Mouse (Mus musculus): ENCODE data around the gene Aff3. TPM values are rescaled to one million over a fixed set of nuclear protein-coding genes. Genes with fewer than 3 reads are reported as not detected.

Aff3 gene
- polyA plus RNA-seq, 1 experiment from 2014 or later: 1.5 TPM

DNA sequence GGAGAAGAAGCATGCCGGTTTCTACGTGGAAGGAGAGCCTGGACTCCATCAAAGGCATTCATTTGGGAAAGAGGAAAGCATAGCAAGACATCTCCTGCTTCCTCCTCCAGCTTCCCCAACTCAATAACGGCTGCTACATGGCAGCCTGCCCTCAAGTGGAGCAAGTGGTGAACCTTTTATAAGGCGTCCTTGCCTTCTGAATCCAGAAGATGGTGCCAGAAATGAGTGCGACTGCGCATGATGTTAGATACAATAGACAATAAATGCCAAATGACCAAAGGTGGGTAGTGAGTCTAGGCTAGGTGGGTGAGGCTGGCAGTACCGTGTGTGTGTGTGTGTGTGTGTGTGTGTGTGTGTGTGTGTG is 273.9 kb downstream of the Aff3 start:
- no peak for ATAC-seq
- H3K27ac ChIP-seq: no peak overlapping the region
- H3K4me1 ChIP-seq: no peaks in the 10 kb centered on the region
- no peak overlapping the region for H3K4me2 ChIP-seq
- WGBS (ENCODE audit: insufficient replicate concordance): 63% methylated on average over 7 of the region's 7 CpGs
- H3K4me3 ChIP-seq: no peak overlapping the region
- no peaks in the 10 kb centered on the region for H3K9me3 ChIP-seq (replicated peaks)
- no peaks in the 10 kb centered on the region for H3K27me3 ChIP-seq (replicated peaks)
- H3K9ac ChIP-seq: no peak overlapping the region
- no peaks in the 10 kb centered on the region for H3K36me3 ChIP-seq

GRCm38 (mm10) chr1:38390235-38390885 is 274.4 kb downstream of the Aff3 start:
- no peak overlapping the region for H3K27ac ChIP-seq
- H3K36me3 ChIP-seq: no peaks in the 10 kb centered on the region
- H3K9ac ChIP-seq: no peak overlapping the region
- H3K4me3 ChIP-seq: no peak overlapping the region
- no peak for ATAC-seq
- H3K4me1 ChIP-seq: no peaks in the 10 kb centered on the region
- H3K27me3 ChIP-seq (replicated peaks): no peaks in the 10 kb centered on the region
- H3K9me3 ChIP-seq (replicated peaks): no peaks in the 10 kb centered on the region
- no peak overlapping the region for H3K4me2 ChIP-seq
- WGBS (ENCODE audit: insufficient replicate concordance): 78% methylated on average over 17 of the region's 17 CpGs

DNA sequence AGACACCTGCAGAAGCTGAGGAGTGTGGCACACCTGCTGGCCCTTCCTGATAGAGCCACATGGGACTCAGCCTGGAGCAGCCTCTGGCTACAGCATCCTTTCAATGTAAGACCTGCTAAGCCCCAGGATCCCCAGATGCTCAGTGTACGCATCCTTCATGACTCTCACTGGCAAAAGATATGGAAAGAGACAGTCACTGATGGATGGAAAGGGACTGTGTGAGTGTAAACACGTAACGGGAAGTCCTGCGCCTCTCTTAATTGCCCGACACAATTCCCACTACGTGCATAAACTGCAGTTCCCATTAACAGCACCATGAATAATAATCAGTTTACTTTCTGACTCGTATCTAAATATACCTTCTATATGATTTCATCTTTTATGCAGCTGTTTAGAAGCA is 275.2 kb downstream of the Aff3 start:
- H3K4me1 ChIP-seq: peaks cover 5% of the 10 kb centered on the region; the same call in 1 of the 2 replicates

GRCm38 (mm10) chr1:38388466-38388865 is 276.3 kb downstream of the Aff3 start:
- H3K27ac ChIP-seq: no peak overlapping the region
- ATAC-seq: no peak
- peaks cover 14% of the 10 kb centered on the region; the same call in 1 of the 2 replicates for H3K4me1 ChIP-seq
- no peaks in the 10 kb centered on the region for H3K27me3 ChIP-seq (replicated peaks)
- no peaks in the 10 kb centered on the region for H3K36me3 ChIP-seq
- no peak overlapping the region for H3K4me2 ChIP-seq
- WGBS (ENCODE audit: insufficient replicate concordance): 55% methylated on average over 3 of the region's 3 CpGs
- no peak overlapping the region for H3K4me3 ChIP-seq
- H3K9ac ChIP-seq: no peak overlapping the region
- no peaks in the 10 kb centered on the region for H3K9me3 ChIP-seq (replicated peaks)

More for the DNA sequence above, 275.2 kb downstream of the Aff3 start:
- Histone ChIP-seq H3K9me3 (replicated peaks) (no peaks in the 10 kb centered on the region), H3K4me3 (no peak overlapping the region), H3K4me2 (no peak overlapping the region), H3K9ac (no peak overlapping the region), H3K27me3 (replicated peaks) (no peaks in the 10 kb centered on the region), H3K36me3 (no peaks in the 10 kb centered on the region), H3K27ac (no peak overlapping the region)
- no peak for ATAC-seq
- 75% methylated on average over 7 of the region's 7 CpGs for whole genome bisulfite sequencing (ENCODE audit: insufficient replicate concordance)

DNA sequence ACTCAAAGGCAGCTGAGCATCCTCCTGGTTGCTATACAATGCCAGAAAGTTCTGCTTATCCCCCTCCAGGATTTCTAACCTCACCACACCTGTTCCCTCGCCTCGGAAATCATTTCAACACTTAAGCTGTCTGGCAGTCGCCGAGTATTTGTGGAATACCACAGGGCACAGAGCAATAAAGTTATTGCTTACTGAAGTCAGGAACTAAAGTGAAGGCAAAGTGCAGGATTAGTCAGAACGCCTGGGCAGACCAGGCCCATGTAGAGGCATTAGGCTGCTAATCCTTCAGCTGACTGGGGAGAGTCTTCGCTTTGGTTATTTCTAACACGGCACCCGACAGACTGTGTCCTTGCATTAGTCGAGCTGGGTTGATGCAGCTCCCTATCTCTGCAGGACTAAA is 277.3 kb downstream of the Aff3 start:
- Histone ChIP-seq H3K4me1 (peaks cover 14% of the 10 kb centered on the region; the same call in 1 of the 2 replicates), H3K27me3 (replicated peaks) (no peaks in the 10 kb centered on the region), H3K4me3 (no peak overlapping the region), H3K36me3 (no peaks in the 10 kb centered on the region), H3K4me2 (no peak overlapping the region), H3K27ac (no peak overlapping the region), H3K9me3 (replicated peaks) (no peaks in the 10 kb centered on the region), H3K9ac (no peak overlapping the region)
- ATAC-seq: no peak
- 63% methylated on average over 9 of the region's 9 CpGs for WGBS (ENCODE audit: insufficient replicate concordance)

DNA sequence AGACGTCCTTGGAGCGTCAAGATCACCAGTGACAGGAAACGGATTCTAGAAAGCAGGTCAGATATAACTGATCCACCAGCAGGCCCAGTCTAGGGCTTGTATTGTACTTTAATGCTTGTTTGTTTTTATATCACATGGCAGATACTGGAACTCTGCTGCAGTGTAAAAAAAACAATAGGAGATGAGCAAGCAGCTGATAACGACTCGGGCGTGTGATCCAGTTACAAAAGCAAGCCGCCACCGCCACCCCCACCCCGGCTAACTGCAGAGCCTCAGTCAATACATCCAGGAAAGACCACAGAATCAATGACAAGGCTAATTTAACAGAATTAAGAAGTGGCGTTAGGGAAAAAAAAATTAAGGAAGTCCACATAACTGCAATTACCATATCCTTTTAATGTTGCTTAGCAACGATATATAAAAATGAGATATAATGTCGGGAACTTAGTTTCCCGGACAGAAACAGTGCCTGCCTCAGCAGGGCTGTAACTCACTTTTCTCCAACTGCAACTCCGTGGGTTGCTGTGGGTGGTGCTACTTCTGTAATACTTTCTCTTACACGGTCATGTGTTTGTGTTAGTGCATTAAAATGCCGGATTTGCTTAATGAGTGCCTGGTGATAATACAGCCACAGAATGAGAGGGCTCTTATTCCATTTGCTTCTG is 280.2 kb downstream of the Aff3 start:
- WGBS (ENCODE audit: insufficient replicate concordance): 41% methylated on average over 16 of the region's 16 CpGs
- Histone ChIP-seq H3K4me2 (no peak overlapping the region), H3K9me3 (replicated peaks) (peaks cover 3% of the 10 kb centered on the region; the same call in 1 of the 2 replicates), H3K4me3 (no peak overlapping the region), H3K9ac (no peak overlapping the region), H3K4me1 (peaks cover 14% of the 10 kb centered on the region; the same call in 1 of the 2 replicates), H3K27me3 (replicated peaks) (no peaks in the 10 kb centered on the region), H3K36me3 (no peaks in the 10 kb centered on the region), H3K27ac (peak overlapping the region; percentile 17; the same call in 1 of the 2 replicates)
- no peak for ATAC-seq

DNA sequence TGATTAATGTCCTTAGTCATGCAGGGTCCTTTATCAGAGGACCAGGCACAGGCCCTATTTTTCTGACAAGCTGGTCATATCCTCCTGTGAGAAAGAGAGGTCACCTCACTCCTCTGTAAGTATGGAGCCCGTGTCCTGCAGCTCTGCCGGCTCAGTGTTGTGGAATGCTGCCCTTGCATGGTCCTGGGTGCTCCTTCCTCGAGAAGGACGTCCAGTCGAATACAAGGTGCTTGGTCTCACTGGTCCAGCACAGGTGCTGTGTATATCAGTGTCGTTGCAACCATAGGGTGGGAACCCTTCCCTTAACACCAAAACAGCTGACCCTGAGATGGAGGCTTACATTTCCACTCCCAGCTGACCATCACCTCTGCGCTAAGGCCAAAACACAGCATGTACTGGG is 280.7 kb downstream of the Aff3 start:
- peak overlapping the region; percentile 17 for H3K27ac ChIP-seq
- H3K9me3 ChIP-seq (replicated peaks): peaks cover 3% of the 10 kb centered on the region; the same call in 1 of the 2 replicates
- no peak for ATAC-seq
- H3K4me1 ChIP-seq: peaks cover 14% of the 10 kb centered on the region; the same call in 1 of the 2 replicates
- WGBS (ENCODE audit: insufficient replicate concordance): 58% methylated on average over 7 of the region's 7 CpGs
- no peaks in the 10 kb centered on the region for H3K36me3 ChIP-seq
- H3K9ac ChIP-seq: no peak overlapping the region
- H3K4me3 ChIP-seq: no peak overlapping the region
- no peaks in the 10 kb centered on the region for H3K27me3 ChIP-seq (replicated peaks)
- H3K4me2 ChIP-seq: no peak overlapping the region

DNA sequence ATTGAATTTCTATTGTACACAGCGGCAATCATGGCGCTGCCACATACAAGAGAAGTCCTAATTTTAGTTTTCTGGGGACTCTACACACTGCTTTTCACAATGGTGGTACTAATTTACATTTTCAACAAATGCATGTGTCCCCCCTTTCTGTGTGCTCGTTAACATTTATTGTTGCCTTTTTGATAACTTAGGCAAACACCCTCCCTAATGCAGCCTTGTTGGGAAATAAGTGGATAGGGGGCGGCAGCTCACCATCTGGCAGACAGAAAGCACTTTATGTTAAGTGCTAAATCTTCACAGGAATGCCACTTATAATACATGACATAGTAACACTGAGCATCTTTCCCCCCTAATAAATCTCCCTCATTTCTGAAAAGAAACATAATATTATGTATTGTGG is 282.1 kb downstream of the Aff3 start:
- no peaks in the 10 kb centered on the region for H3K36me3 ChIP-seq

GRCm38 (mm10) chr1:38377930-38378329 is 286.8 kb downstream of the Aff3 start:
- no peak overlapping the region for H3K27ac ChIP-seq
- H3K9me3 ChIP-seq (replicated peaks): peaks cover 3% of the 10 kb centered on the region; the same call in 1 of the 2 replicates
- no peak overlapping the region for H3K4me2 ChIP-seq
- WGBS (ENCODE audit: insufficient replicate concordance): 54% methylated on average over 3 of the region's 3 CpGs
- no peak overlapping the region for H3K9ac ChIP-seq
- no peaks in the 10 kb centered on the region for H3K4me1 ChIP-seq
- H3K27me3 ChIP-seq (replicated peaks): no peaks in the 10 kb centered on the region
- H3K4me3 ChIP-seq: no peak overlapping the region
- ATAC-seq: no peak
- no peaks in the 10 kb centered on the region for H3K36me3 ChIP-seq

More for the DNA sequence above, 282.1 kb downstream of the Aff3 start:
- Histone ChIP-seq H3K9ac (no peak overlapping the region), H3K9me3 (replicated peaks) (peaks cover 3% of the 10 kb centered on the region; the same call in 1 of the 2 replicates), H3K27ac (no peak overlapping the region), H3K4me3 (no peak overlapping the region), H3K4me1 (peaks cover 14% of the 10 kb centered on the region; the same call in 1 of the 2 replicates), H3K4me2 (no peak overlapping the region), H3K27me3 (replicated peaks) (no peaks in the 10 kb centered on the region)
- ATAC-seq: no peak
- 72% methylated on average over 4 of the region's 4 CpGs for WGBS (ENCODE audit: insufficient replicate concordance)

DNA sequence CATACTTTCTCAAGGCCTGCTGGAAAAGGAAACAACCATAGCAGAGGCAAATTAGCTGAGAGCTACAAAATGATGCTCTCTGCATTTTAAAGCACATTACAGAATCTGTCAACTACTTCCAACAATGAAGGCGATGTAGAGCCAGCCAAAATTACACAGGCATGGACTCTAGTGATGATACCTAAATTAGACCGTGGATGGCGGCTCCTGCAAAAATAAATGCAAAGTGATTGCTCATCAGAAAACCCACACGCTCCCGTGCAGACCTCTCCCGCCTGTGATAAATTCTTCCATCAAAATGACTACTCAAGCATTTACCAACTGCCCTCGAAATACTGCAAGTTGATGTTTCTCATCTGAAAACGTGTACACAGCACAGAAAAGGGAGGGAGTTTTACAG is 295.6 kb downstream of the Aff3 start:
- H3K4me3 ChIP-seq: no peak overlapping the region
- 0 out of 2 replicates have a peak overlapping the region, but pooled peaks have one; percentile 5 for H3K27ac ChIP-seq
- ATAC-seq: no peak
- no peaks in the 10 kb centered on the region for H3K27me3 ChIP-seq (replicated peaks)
- no peak overlapping the region for H3K9ac ChIP-seq
- WGBS (ENCODE audit: insufficient replicate concordance): 63% methylated on average over 8 of the region's 8 CpGs
- H3K4me2 ChIP-seq: no peak overlapping the region
- H3K4me1 ChIP-seq: no peaks in the 10 kb centered on the region; the same call in 1 of the 2 replicates
- no peaks in the 10 kb centered on the region for H3K9me3 ChIP-seq (replicated peaks)
- H3K36me3 ChIP-seq: no peaks in the 10 kb centered on the region

- 65% methylated on average over 6 of the region's 6 CpGs for WGBS (ENCODE audit: insufficient replicate concordance)
- no peaks in the 10 kb centered on the region; the same call in 1 of the 2 replicates for H3K4me1 ChIP-seq
- no peaks in the 10 kb centered on the region for H3K27me3 ChIP-seq (replicated peaks)
- H3K36me3 ChIP-seq: no peaks in the 10 kb centered on the region
- no peak overlapping the region for H3K27ac ChIP-seq
- no peaks in the 10 kb centered on the region for H3K9me3 ChIP-seq (replicated peaks)
- no peak overlapping the region for H3K9ac ChIP-seq
- H3K4me2 ChIP-seq: no peak overlapping the region
- no peak overlapping the region for H3K4me3 ChIP-seq
- ATAC-seq: no peak
These were observed 296.6 kb downstream of the Aff3 start for GRCm38 (mm10) chr1:38368081-38368689.
